Mouse (Mus musculus) megakaryocyte-erythroid progenitor cell, adult 5-6 weeks (primary cell): ENCODE measurements around the gene Gm7980. TPM values are rescaled to one million over a fixed set of nuclear protein-coding genes. Genes with fewer than 3 reads are reported as not detected.
"Not testable (repeated sequence)": the region's sequence is repeated elsewhere in the genome, so short reads cannot be mapped to it uniquely, and the experiment has no call there.

Experiments
- ATAC-seq: replicated peaks from 2 replicates; pipeline ENCODE4 v1.8.0; 2016; ENCODE audit warnings: mild to moderate bottlenecking, inconsistent platforms; ENCODE audit not compliant: severe bottlenecking, poor library complexity, low FRiP score, low TSS enrichment
- total RNA-seq, 2 experiments: library from RNA; stranded (forward) in 1 of 2; stranded (reverse) in 1 of 2; fragments of 200-1000, 215-1000 nt in 1 of 2; fragments of >200 nt in 1 of 2; fragmentation: Nextera tagmentation in 1 of 2; gene quantifications; 2 replicates each; pipeline ENCODE4 v1.2.3; 2014 to 2017

The Gm7980 gene
- total RNA-seq (2014; fragmentation: Nextera tagmentation), result not detected in 2 replicates
- total RNA-seq (2017), result not detected in 2 replicates

GRCm38 (mm10) chr14:41907190-41907589 is at the start of gene Gm7980:
TSS of gene Gm7980 (minus strand) at chr14:41907290.
- ATAC-seq, result not testable (repeated sequence)

- not testable (repeated sequence) for ATAC-seq
These were observed 36.6 kb upstream of the Gm7980 start, which contains the start of gene 1700024B05Rik for GRCm38 (mm10) chr14:41943695-41944094. TSS of gene 1700024B05Rik (plus strand) at chr14:41943995.

DNA sequence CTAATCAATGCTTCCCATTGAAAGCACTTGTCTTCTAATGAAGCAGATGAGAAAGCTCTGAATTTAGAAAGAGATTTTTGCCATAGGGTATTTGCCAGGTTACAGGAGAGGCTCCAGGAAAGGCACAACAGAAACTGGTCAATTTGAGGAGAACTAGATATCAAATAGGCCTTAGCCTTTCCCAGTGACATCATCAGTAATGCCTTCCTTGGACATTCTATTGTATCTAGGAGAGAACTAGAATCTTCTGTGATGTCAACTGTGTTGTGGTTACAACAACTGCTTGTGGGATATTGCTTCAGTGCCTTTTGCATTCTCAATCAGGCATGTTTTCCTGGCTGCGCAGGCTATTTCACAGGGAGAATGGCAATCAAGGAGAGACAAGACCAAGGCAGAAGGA is 17.6 kb upstream of the Gm7980 start, which contains the start of gene 1700049E17Rik1:
Gene 1700049E17Rik1, plus strand, starts transcription at position 301 of the 400 bp plus-strand sequence.
- ATAC-seq, result not testable (repeated sequence)

Other genes starting within 250 kb of the Gm7980 start
- not detected in 2 replicates for gene Gm8068, start 205.4 kb downstream of the Gm7980 start, total RNA-seq (2014; fragmentation: Nextera tagmentation)
- gene Gm8068, start 205.4 kb downstream of the Gm7980 start, total RNA-seq (2017), result not detected in 2 replicates
- gene Gm7929, start 156.7 kb downstream of the Gm7980 start, total RNA-seq (2014; fragmentation: Nextera tagmentation), result not detected in 2 replicates
- gene Gm7929, start 156.7 kb downstream of the Gm7980 start, total RNA-seq (2017), result not detected in 2 replicates
- not detected in 2 replicates for gene Gm47189, start 134.8 kb downstream of the Gm7980 start, total RNA-seq (2014; fragmentation: Nextera tagmentation)
- gene Gm47189, start 134.8 kb downstream of the Gm7980 start, total RNA-seq (2017), result not detected in 2 replicates
- not detected in 2 replicates for gene 1700049E17Rik1, start 17.7 kb upstream of the Gm7980 start, total RNA-seq (2014; fragmentation: Nextera tagmentation)
- not detected in 2 replicates for gene 1700049E17Rik1, start 17.7 kb upstream of the Gm7980 start, total RNA-seq (2017)
- gene 1700024B05Rik, start 36.7 kb upstream of the Gm7980 start, total RNA-seq (2014; fragmentation: Nextera tagmentation), result not detected in 2 replicates
- gene 1700024B05Rik, start 36.7 kb upstream of the Gm7980 start, total RNA-seq (2017), result not detected in 2 replicates
- gene Gm6401, start 60.6 kb upstream of the Gm7980 start, total RNA-seq (2014; fragmentation: Nextera tagmentation), result not detected in 2 replicates
- gene Gm6401, start 60.6 kb upstream of the Gm7980 start, total RNA-seq (2017), result not detected in 2 replicates
- not detected in 2 replicates for gene Gm3543, start 76.0 kb upstream of the Gm7980 start, total RNA-seq (2014; fragmentation: Nextera tagmentation)
- gene Gm3543, start 76.0 kb upstream of the Gm7980 start, total RNA-seq (2017), result not detected in 2 replicates
- gene Gm7951, start 210.1 kb upstream of the Gm7980 start, total RNA-seq (2014; fragmentation: Nextera tagmentation), result not detected in 2 replicates
- not detected in 2 replicates for gene Gm7951, start 210.1 kb upstream of the Gm7980 start, total RNA-seq (2017)